Mouse (Mus musculus) ES-Bruce4 (cell line): ENCODE measurements around the gene Tnn.

Experiments
- CTCF ChIP-seq: IDR thresholded peaks from one replicate; pipeline ENCODE4 v1.8.1; 2011; ENCODE audit warnings: low read depth, low read length
- POLR2A ChIP-seq: IDR thresholded peaks from one replicate; pipeline ENCODE4 v1.8.1; 2011; ENCODE audit warnings: low read length; ENCODE audit not compliant: insufficient read depth

DNA sequence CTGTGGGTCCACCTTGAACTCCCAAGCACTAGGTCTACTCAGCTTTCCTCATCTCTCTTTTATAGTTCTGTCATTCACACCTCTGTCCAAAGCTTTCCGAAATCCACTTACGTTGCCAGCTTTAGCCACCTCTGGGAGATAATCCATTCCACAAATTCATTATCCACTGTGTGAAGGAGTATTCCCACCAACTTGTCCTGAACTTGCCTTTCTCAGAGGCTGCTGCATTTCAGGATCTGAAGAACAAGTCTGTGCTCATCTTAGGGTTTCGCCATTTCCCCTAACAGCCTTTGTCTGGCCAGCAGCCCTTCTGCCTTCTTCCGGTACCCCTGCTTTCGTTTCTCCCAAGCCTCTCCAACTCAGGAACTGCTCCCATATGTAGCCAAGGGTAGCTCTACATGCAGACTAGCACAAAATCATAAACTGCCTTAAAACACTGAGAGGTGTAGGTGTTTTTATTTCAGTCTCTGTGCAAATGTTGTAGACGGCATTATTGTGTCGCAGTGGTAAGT, 112.1 kb downstream of the Tnn start:
- no peak for TF ChIP-seq CTCF
- no peak for TF ChIP-seq POLR2A
